ENCODE assay signal across 8 mouse cellular contexts in genomic region chr6:114697646-114698490, GRCm38 (mm10). TPM values are rescaled to one million over a fixed set of nuclear protein-coding genes. Genes with fewer than 3 reads are reported as not detected.
A peak's percentile ranks its signal among the peaks of the same experiment; 100 is the strongest.
DNase-seq lines count a peak whose midpoint lies in the region; ATAC-seq and TF ChIP-seq lines count a peak whose summit lies in the region.

No protein-coding gene starts in this region.

- TF ChIP-seq POLR2A in heart, adult 2 months (IDR thresholded peaks at IDR 0.05; ENCODE audit: insufficient read depth, low read depth, low read length) = no peak
- no peak for TF ChIP-seq POLR2A in cerebellum, adult 2 months (IDR thresholded peaks at IDR 0.05; ENCODE audit: borderline replicate concordance, insufficient read depth, low read length)

- H3K27me3 ChIP-seq in heart, adult 2 months (ENCODE audit: control insufficient read depth, insufficient read depth, low read length) = no peaks in the 10 kb centered on the region
- H3K27me3 ChIP-seq in cerebellum, adult 2 months (ENCODE audit: control insufficient read depth, insufficient read depth, low read length) = no peaks in the 10 kb centered on the region
- H3K27me3 ChIP-seq in midbrain, embryonic 15.5 days (replicated peaks) = no peaks in the 10 kb centered on the region

- TF ChIP-seq EP300 in heart, adult 2 months (IDR thresholded peaks at IDR 0.05; ENCODE audit: insufficient read depth, low read depth, low read length) = no peak

- H3K4me3 ChIP-seq in heart, adult 2 months = no peak overlapping the region
- no peak overlapping the region for H3K4me3 ChIP-seq in cerebellum, adult 2 months (replicated peaks; ENCODE audit: insufficient read depth, low read depth, low read length)
- no peak overlapping the region for H3K4me3 ChIP-seq in midbrain, embryonic 15.5 days

- peak; percentile 85 for TF ChIP-seq CTCF in heart, adult 2 months (IDR thresholded peaks at IDR 0.05)
- TF ChIP-seq CTCF in cerebellum, adult 2 months (IDR thresholded peaks at IDR 0.05; ENCODE audit: borderline replicate concordance, insufficient read depth, low read depth, low read length) = peak; percentile 72

- intact Hi-C loops in heart, adult 2 months (cut with DNase I) = loop anchor here (1.0 to 5.0 kb wide), 4 partner anchors 236 to 611 kb away; no protein-coding TSS in a partner anchor
- intact Hi-C loops in left cerebral cortex, postnatal 36 days (cut with DNase I) = loop anchor here (1.0 to 5.0 kb wide), 3 partner anchors 241 to 606 kb away; no protein-coding TSS in a partner anchor

- H3K4me2 ChIP-seq in midbrain, embryonic 15.5 days = no peak overlapping the region

- no peaks in the 10 kb centered on the region for H3K36me3 ChIP-seq in heart, adult 2 months (ENCODE audit: control insufficient read depth, insufficient read depth, low read length)
- H3K36me3 ChIP-seq in midbrain, embryonic 15.5 days (replicated peaks) = no peaks in the 10 kb centered on the region

- no peak overlapping the region for H3K27ac ChIP-seq in heart, adult 2 months
- H3K27ac ChIP-seq in cerebellum, adult 2 months (ENCODE audit: insufficient read depth, low read length) = no peak overlapping the region
- H3K27ac ChIP-seq in midbrain, embryonic 15.5 days = no peak overlapping the region

- H3K79me2 ChIP-seq in heart, adult 2 months (replicated peaks; ENCODE audit: control insufficient read depth, insufficient read depth, low read length) = no peaks in the 10 kb centered on the region

- no peaks in the 10 kb centered on the region for H3K4me1 ChIP-seq in heart, adult 2 months (ENCODE audit: control insufficient read depth, insufficient read depth, low read length)
- no peaks in the 10 kb centered on the region; the same call in 1 of the 2 replicates for H3K4me1 ChIP-seq in cerebellum, adult 2 months (ENCODE audit: control insufficient read depth, insufficient read depth, low read length)
- H3K4me1 ChIP-seq in midbrain, embryonic 15.5 days = no peaks in the 10 kb centered on the region

- peak; percentile 57 to 78 for DNase-seq in heart, adult 2 months
- DNase-seq in heart, adult 11 months = no peak
- peak; percentile 41 to 66 for DNase-seq in cerebellum, adult 2 months
- peak; percentile 81 for DNase-seq in forelimb bud, embryonic 11.5 days (ENCODE audit: low read depth, low spot score)
- peak; percentile 54 to 65 for DNase-seq in left cerebral cortex, postnatal 36 days (ENCODE audit: low spot score in 2 of 2)
- peak; percentile 60 to 85 for DNase-seq in spleen, postnatal 10 days (ENCODE audit: low spot score in 2 of 2)

- H3K9ac ChIP-seq in heart, adult 2 months (ENCODE audit: low read depth, low read length) = no peak overlapping the region
- no peak overlapping the region for H3K9ac ChIP-seq in midbrain, embryonic 15.5 days

- ATAC-seq in inflammation-experienced regulatory T-cells, adult 6 months = peak; percentile 65
- ATAC-seq in midbrain, embryonic 15.5 days (replicated peaks) = peak; percentile 69; the same call in 1 of the 2 replicates

- H3K9me3 ChIP-seq in midbrain, embryonic 15.5 days = no peaks in the 10 kb centered on the region

- 44% methylated on average over 9 of the region's 9 CpGs for WGBS in heart, adult 2 months
- WGBS in cerebellum, adult 2 months = 48% methylated on average over 9 of the region's 9 CpGs
- WGBS in midbrain, embryonic 15.5 days = 48% methylated on average over 9 of the region's 9 CpGs

RNA-seq across cellular contexts. Expression of gene Atg7, which starts 55.0 kb away (rescaled TPM):
- 10 to 100 TPM in 1 of 2 experiments, 1 to 10 TPM in 1; 9.9 to 10.7 TPM for total RNA-seq in heart, adult 2 months (2021)
- 11.1 and 14.6 TPM in 2 replicates for polyA plus RNA-seq in heart, adult 2 months (2012; rRNA removed)
- polyA plus RNA-seq in cerebellum, adult 2 months (2012; rRNA removed) = 22.2 and 24.9 TPM in 2 replicates
- 10 to 100 TPM; 29.7 to 39.8 (median 30.4) TPM for polyA plus RNA-seq in inflammation-experienced regulatory T-cells, adult 6 months (2017; shearing (Covaris generic))
- 10 to 100 TPM; 24.8 to 25.3 TPM for total RNA-seq in left cerebral cortex, postnatal 36 days (2021)
- polyA plus RNA-seq in midbrain, embryonic 15.5 days (2015; fragmentation: Nextera tagmentation; extraction: Ambion mirVana) = 17.6 and 17.7 TPM in 2 replicates
